Comparison of ENCODE assay signal across 19 mouse cellular contexts in the genomic region with DNA sequence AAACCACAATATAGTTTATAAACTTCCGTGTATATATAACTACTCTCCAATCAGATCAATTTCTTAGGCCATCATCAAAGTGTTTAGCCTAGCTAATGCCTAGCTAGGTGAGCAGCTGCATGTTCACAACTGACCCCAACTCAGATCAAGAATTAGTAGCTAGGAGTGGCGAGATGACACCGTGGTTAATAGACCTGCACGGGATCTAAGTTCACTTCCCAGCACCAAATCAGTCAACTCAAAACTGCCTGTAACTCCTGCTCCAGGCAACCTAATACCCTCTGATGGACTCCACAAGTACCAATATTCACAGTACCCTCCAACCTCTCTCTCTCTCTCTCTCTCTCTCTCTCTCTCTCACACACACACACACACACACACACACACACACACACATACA.
"Had no signal": no experiment of that assay in that cellular context is flagged by ENCODE, and none has a peak within 500 bp of the region (broad histone marks: within the 10 kb centered on the region; RNA-seq: fewer than 3 reads in every experiment).

No protein-coding gene starts in this region.

- ATAC-seq: midbrain, embryonic 16.5 days had no signal

- DNase-seq: lung, adult 18-20 months; lung, embryonic 14.5 days; lung, postnatal 10 days; lung, postnatal 4 days; midbrain, embryonic 14.5 days; retina, postnatal 1 day; right cerebral cortex, adult 18-20 months; right cerebral cortex, postnatal 25 days; right cerebral cortex, postnatal 4 days; spleen, adult 18-20 months; thymus, adult 18-20 months; thymus, postnatal 14 days; thymus, postnatal 36 days had no signal

- H3K36me3 ChIP-seq: midbrain, embryonic 10.5 days; midbrain, embryonic 12.5 days; neural tube, embryonic 13.5 days; neural tube, embryonic 15.5 days had no signal

- H3K27ac ChIP-seq: midbrain, embryonic 10.5 days; midbrain, embryonic 12.5 days; neural tube, embryonic 13.5 days; neural tube, embryonic 15.5 days had no signal

- H3K4me1 ChIP-seq: midbrain, embryonic 10.5 days; midbrain, embryonic 12.5 days; neural tube, embryonic 13.5 days; neural tube, embryonic 15.5 days had no signal

- H3K4me3 ChIP-seq: midbrain, embryonic 10.5 days; midbrain, embryonic 12.5 days; myocyte; neural tube, embryonic 13.5 days; neural tube, embryonic 15.5 days had no signal

- H3K9ac ChIP-seq: lung, embryonic 14.5 days; midbrain, embryonic 12.5 days; neural tube, embryonic 13.5 days; neural tube, embryonic 15.5 days had no signal

- H3K9me3 ChIP-seq: midbrain, embryonic 10.5 days; midbrain, embryonic 12.5 days; neural tube, embryonic 13.5 days; neural tube, embryonic 15.5 days had no signal

- H3K4me2 ChIP-seq: lung, embryonic 14.5 days; midbrain, embryonic 12.5 days; neural tube, embryonic 13.5 days; neural tube, embryonic 15.5 days had no signal

- H3K27me3 ChIP-seq: midbrain, embryonic 12.5 days; neural tube, embryonic 13.5 days; neural tube, embryonic 15.5 days had no signal
